Mouse (Mus musculus): Measurements from ENCODE around the gene Olfr1424. TPM values are rescaled to one million over a fixed set of nuclear protein-coding genes. Genes with fewer than 3 reads are reported as not detected.
"Not testable (repeated sequence)": the region's sequence is repeated elsewhere in the genome, so short reads cannot be mapped to it uniquely, and the experiment has no call there.

Gene Olfr1424
- not detected in 2 replicates for polyA plus RNA-seq (2015; fragmentation: Nextera tagmentation; extraction: Ambion mirVana)

- H3K4me1 ChIP-seq (replicated peaks); H3K9me3 ChIP-seq; H3K27me3 ChIP-seq (replicated peaks); H3K27ac ChIP-seq; H3K36me3 ChIP-seq; H3K9ac ChIP-seq; H3K4me2 ChIP-seq (replicated peaks); ATAC-seq; H3K4me3 ChIP-seq (replicated peaks): not testable (repeated sequence)
- WGBS, result 91% methylated on average over 1 of the region's 1 CpGs
These were observed at the start of gene Olfr1424 for GRCm38 (mm10) chr19:12062582-12062981. TSS of gene Olfr1424 (minus strand) at chr19:12062682.

DNA sequence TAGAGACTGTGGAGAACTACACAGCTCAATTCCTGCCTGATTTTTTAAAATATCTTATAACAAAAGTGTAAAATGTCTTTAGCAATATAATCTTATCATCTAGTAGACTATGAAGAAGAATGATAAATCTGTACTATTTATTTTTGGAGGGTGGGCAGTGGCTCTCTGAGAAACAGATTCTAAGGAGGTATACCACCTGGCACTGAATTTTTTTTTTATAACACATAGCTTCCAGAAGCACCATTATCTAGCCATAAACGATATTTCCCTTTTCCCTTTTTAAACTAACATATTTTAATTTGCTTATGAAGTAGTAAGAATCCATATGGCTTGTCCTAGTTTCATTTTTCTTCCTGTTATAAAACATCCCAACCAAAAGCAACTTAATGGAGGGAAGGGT is 42.1 kb upstream of the Olfr1424 start:
- Histone ChIP-seq H3K9ac (no peak overlapping the region), H3K27me3 (replicated peaks) (no peaks in the 10 kb centered on the region), H3K4me2 (replicated peaks) (no peak overlapping the region), H3K9me3 (no peaks in the 10 kb centered on the region), H3K4me1 (replicated peaks) (no peaks in the 10 kb centered on the region), H3K4me3 (replicated peaks) (no peak overlapping the region), H3K36me3 (no peaks in the 10 kb centered on the region), H3K27ac (no peak overlapping the region)
- 69% methylated on average over 1 of the region's 1 CpGs for whole genome bisulfite sequencing
- ATAC-seq, result no peak

GRCm38 (mm10) chr19:12103234-12103633 is 40.8 kb upstream of the Olfr1424 start, which contains the start of gene Olfr1427:
TSS of gene Olfr1427 (minus strand) at chr19:12103334.
- ATAC-seq, result no peak
- Histone ChIP-seq H3K36me3 (no peaks in the 10 kb centered on the region), H3K4me2 (replicated peaks) (no peak within 1 kb of the TSS), H3K4me3 (replicated peaks) (no peak within 1 kb of the TSS), H3K9me3 (no peaks in the 10 kb centered on the region), H3K27ac (no peak within 1 kb of the TSS), H3K27me3 (replicated peaks) (no peaks in the 10 kb centered on the region), H3K4me1 (replicated peaks) (no peaks in the 10 kb centered on the region), H3K9ac (no peak within 1 kb of the TSS)
- 96% methylated on average over 2 of the region's 2 CpGs for WGBS

DNA sequence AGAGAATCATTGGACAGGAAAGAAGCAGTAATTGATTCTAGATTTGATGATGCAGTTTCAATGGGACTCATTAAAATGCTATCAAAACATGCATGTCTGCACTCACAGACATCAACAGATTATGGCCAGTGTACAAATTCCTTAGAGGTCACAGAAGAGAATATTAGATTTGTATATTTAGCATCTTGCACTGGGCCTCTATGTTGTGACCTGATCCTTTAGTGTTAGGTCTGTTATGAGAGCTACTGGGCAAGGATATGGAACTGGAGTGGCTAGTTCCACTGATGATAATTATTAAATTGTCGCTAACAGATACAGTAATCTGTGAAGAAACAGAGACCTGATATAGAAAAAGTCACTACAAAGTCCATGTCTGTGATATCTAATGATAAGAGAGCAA is 29.4 kb upstream of the Olfr1424 start, which contains the start of gene Olfr1426:
Olfr1426 (minus strand) TSS at position 101 of the 400 bp plus-strand sequence.
- Histone ChIP-seq H3K4me2 (replicated peaks) (no peak within 1 kb of the TSS), H3K27ac (no peak within 1 kb of the TSS), H3K9me3 (no peaks in the 10 kb centered on the region), H3K27me3 (replicated peaks) (no peaks in the 10 kb centered on the region), H3K4me3 (replicated peaks) (no peak within 1 kb of the TSS), H3K36me3 (no peaks in the 10 kb centered on the region), H3K9ac (no peak within 1 kb of the TSS), H3K4me1 (replicated peaks) (no peaks in the 10 kb centered on the region)
- 86% methylated on average over 1 of the region's 1 CpGs for whole genome bisulfite sequencing
- no peak for ATAC-seq

DNA sequence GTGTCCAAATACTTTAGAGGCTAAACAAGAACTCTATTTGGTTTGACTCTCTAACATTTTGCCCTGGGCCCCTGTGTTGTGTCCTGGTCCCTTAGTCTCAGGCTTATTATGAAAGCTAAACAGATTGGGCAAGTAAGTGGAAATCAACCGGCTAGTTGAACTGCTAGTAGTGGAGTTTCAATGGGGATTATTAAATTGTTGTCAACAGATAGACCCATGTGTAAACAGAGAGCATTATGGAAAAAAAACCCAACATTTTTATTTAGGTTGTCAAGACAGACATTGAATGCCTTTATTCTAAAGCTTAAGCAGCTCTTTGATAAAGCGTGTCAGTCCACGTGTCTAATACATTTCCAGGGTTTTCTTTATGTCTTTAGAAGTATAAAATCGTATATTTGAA is 15.1 kb upstream of the Olfr1424 start, which contains the start of gene Olfr1425:
Olfr1425 (minus strand) TSS at position 101 of the 400 bp plus-strand sequence.
- H3K4me2 ChIP-seq (replicated peaks); H3K27me3 ChIP-seq (replicated peaks); H3K9me3 ChIP-seq; H3K27ac ChIP-seq; H3K9ac ChIP-seq; H3K4me1 ChIP-seq (replicated peaks); H3K36me3 ChIP-seq; H3K4me3 ChIP-seq (replicated peaks); ATAC-seq: not testable (repeated sequence)
- WGBS, result 87% methylated on average over 4 of the region's 4 CpGs

- not testable (repeated sequence) for H3K27me3 ChIP-seq (replicated peaks); H3K27ac ChIP-seq; H3K9me3 ChIP-seq; H3K4me2 ChIP-seq (replicated peaks); H3K4me1 ChIP-seq (replicated peaks); H3K36me3 ChIP-seq; ATAC-seq; H3K4me3 ChIP-seq (replicated peaks); H3K9ac ChIP-seq
- 79% methylated on average over 1 of the region's 1 CpGs for WGBS
These were observed 7.1 kb upstream of the Olfr1424 start for GRCm38 (mm10) chr19:12069546-12069945.

DNA sequence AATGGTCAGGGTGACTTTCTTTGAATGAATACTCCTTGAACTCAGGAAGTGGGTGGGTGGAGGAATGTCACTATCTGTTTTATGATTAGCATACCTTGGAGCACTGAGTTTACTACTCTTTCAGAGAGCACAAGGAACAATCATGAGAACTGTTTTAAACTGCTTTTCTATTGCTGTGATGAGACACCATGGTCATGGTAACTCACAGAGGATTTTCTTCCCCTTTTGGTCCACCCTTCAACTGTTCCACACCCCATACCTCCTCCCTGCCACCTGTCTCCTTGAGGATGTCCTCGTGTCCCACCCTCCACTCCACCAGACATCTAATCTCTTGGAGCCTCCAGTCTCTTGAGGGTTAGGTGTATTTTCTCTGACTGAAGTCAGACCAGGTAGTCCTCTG is 5.3 kb upstream of the Olfr1424 start:
- not testable (repeated sequence) for H3K36me3 ChIP-seq; H3K9ac ChIP-seq; H3K27ac ChIP-seq; H3K4me1 ChIP-seq (replicated peaks); ATAC-seq; H3K9me3 ChIP-seq; H3K4me2 ChIP-seq (replicated peaks); H3K4me3 ChIP-seq (replicated peaks); H3K27me3 ChIP-seq (replicated peaks)
- WGBS, result 70% methylated on average over 1 of the region's 1 CpGs

DNA sequence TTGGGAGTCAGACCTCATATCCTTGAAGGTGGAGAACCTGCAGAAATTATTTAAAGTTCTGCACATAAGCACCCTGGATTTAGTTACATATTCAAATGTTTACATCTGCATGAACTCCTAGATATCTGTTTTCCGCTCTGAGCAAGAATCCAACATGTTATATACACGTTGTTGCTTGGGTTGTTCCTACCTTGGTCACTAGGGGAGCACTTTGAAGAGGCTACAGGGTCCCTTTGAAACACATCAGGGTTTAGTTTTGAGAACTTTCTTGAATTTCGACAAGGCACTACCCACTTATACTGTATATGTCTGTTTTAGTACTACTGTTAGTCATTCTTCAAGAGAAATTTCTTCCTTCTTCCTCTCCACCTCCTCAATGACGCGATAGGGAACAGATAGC is 19.3 kb downstream of the Olfr1424 start:
- H3K9me3 ChIP-seq, result no peaks in the 10 kb centered on the region
- H3K4me2 ChIP-seq (replicated peaks), result no peak overlapping the region
- H3K4me3 ChIP-seq (replicated peaks), result no peak overlapping the region
- no peak overlapping the region for H3K9ac ChIP-seq
- no peak overlapping the region for H3K27ac ChIP-seq
- H3K27me3 ChIP-seq (replicated peaks), result no peaks in the 10 kb centered on the region
- H3K36me3 ChIP-seq, result no peaks in the 10 kb centered on the region
- H3K4me1 ChIP-seq (replicated peaks), result no peaks in the 10 kb centered on the region
- WGBS, result 83% methylated on average over 5 of the region's 5 CpGs
- no peak for ATAC-seq

GRCm38 (mm10) chr19:12041217-12041616 is 21.3 kb downstream of the Olfr1424 start, which contains the start of gene Olfr1423:
TSS of gene Olfr1423 (minus strand) at chr19:12041317.
- WGBS, result 68% methylated on average over 2 of the region's 2 CpGs
- Histone ChIP-seq H3K27ac (no peak within 1 kb of the TSS), H3K4me2 (replicated peaks) (no peak within 1 kb of the TSS)

GRCm38 (mm10) chr19:12037727-12038126 is 24.8 kb downstream of the Olfr1424 start:
- H3K27ac ChIP-seq, result no peak overlapping the region
- H3K9ac ChIP-seq, result no peak overlapping the region
- H3K27me3 ChIP-seq (replicated peaks), result no peaks in the 10 kb centered on the region
- no peak overlapping the region for H3K4me3 ChIP-seq (replicated peaks)
- H3K9me3 ChIP-seq, result no peaks in the 10 kb centered on the region
- no peak for ATAC-seq
- no peaks in the 10 kb centered on the region for H3K36me3 ChIP-seq
- no peaks in the 10 kb centered on the region for H3K4me1 ChIP-seq (replicated peaks)
- no peak overlapping the region for H3K4me2 ChIP-seq (replicated peaks)

More at GRCm38 (mm10) chr19:12041217-12041616, 21.3 kb downstream of the Olfr1424 start, which contains the start of gene Olfr1423:
- no peaks in the 10 kb centered on the region for H3K9me3 ChIP-seq
- no peaks in the 10 kb centered on the region for H3K36me3 ChIP-seq
- no peaks in the 10 kb centered on the region for H3K27me3 ChIP-seq (replicated peaks)
- ATAC-seq, result no peak
- no peak within 1 kb of the TSS for H3K9ac ChIP-seq
- H3K4me1 ChIP-seq (replicated peaks), result no peaks in the 10 kb centered on the region
- no peak within 1 kb of the TSS for H3K4me3 ChIP-seq (replicated peaks)

- H3K4me1 ChIP-seq (replicated peaks), result no peaks in the 10 kb centered on the region
- no peak overlapping the region for H3K9ac ChIP-seq
- H3K36me3 ChIP-seq, result no peaks in the 10 kb centered on the region
- H3K4me3 ChIP-seq (replicated peaks), result no peak overlapping the region
- WGBS, result 79% methylated on average over 2 of the region's 2 CpGs
- H3K27ac ChIP-seq, result no peak overlapping the region
- no peak overlapping the region for H3K4me2 ChIP-seq (replicated peaks)
- ATAC-seq, result no peak
- H3K9me3 ChIP-seq, result no peaks in the 10 kb centered on the region
- H3K27me3 ChIP-seq (replicated peaks), result no peaks in the 10 kb centered on the region
These were observed 35.9 kb downstream of the Olfr1424 start for GRCm38 (mm10) chr19:12026606-12027005.

GRCm38 (mm10) chr19:12025333-12025732 is 37.1 kb downstream of the Olfr1424 start:
- Histone ChIP-seq H3K27me3 (replicated peaks) (no peaks in the 10 kb centered on the region), H3K4me2 (replicated peaks) (no peak overlapping the region), H3K9ac (no peak overlapping the region), H3K36me3 (no peaks in the 10 kb centered on the region), H3K9me3 (no peaks in the 10 kb centered on the region), H3K4me1 (replicated peaks) (no peaks in the 10 kb centered on the region), H3K4me3 (replicated peaks) (no peak overlapping the region), H3K27ac (no peak overlapping the region)
- no peak for ATAC-seq
- 86% methylated on average over 3 of the region's 3 CpGs for WGBS

DNA sequence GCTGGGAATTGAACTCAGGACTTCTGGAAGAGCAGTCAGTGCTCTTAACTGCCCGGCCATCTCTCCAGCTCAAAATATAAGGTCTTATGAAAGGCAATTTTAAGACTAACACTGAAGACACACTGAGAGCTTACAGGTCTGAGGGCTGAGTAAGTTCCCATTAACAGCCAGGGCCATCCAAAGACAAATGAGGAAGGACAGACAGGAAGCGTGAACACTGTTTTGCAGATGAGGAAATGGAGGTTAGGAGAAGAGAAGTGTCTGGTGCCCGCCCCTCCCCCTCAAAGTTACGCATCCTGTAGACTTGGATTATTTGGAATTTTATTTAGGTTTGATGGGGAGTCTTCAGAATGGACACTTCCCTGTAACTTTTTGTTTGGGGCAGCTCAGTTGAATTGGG is 38.3 kb downstream of the Olfr1424 start:
- 81% methylated on average over 4 of the region's 4 CpGs for WGBS
- Histone ChIP-seq H3K4me1 (replicated peaks) (no peaks in the 10 kb centered on the region), H3K27me3 (replicated peaks) (no peaks in the 10 kb centered on the region), H3K9ac (no peak overlapping the region), H3K4me3 (replicated peaks) (no peak overlapping the region), H3K9me3 (no peaks in the 10 kb centered on the region), H3K27ac (no peak overlapping the region), H3K36me3 (no peaks in the 10 kb centered on the region), H3K4me2 (replicated peaks) (no peak overlapping the region)
- ATAC-seq, result no peak
